Mouse (Mus musculus) neural tube, embryonic 12.5 days (tissue): Measurements from ENCODE around the gene Mfsd10. TPM values are rescaled to one million over a fixed set of nuclear protein-coding genes. Genes with fewer than 3 reads are reported as not detected.

ENCODE experiments used
- ATAC-seq: fragments of 200-750 bp; cut with Nextera tagmentation; 2 replicates; pipeline ENCODE4 v1.8.0; 2017; ENCODE audit warnings: low read depth, mild to moderate bottlenecking, moderate TSS enrichment, moderate library complexity; ENCODE audit not compliant: low FRiP score
- H3K27ac ChIP-seq: fragments of 300-500 bp; sonication (generic); 2 replicates; pipeline ENCODE4 v1.5.1; 2016
- H3K27me3 ChIP-seq: fragments of 300-500 bp; sonication (generic); replicated peaks from 2 replicates; pipeline ENCODE4 v1.6.1; 2016; ENCODE audit warnings: mild to moderate bottlenecking
- H3K36me3 ChIP-seq: fragments of 300-500 bp; sonication (generic); 2 replicates; pipeline ENCODE4 v1.6.1; 2016; ENCODE audit warnings: mild to moderate bottlenecking
- H3K4me1 ChIP-seq: fragments of 300-500 bp; sonication (generic); 2 replicates; pipeline ENCODE4 v1.6.1; 2016
- H3K4me2 ChIP-seq: fragments of 300-500 bp; sonication (generic); replicated peaks from 2 replicates; pipeline ENCODE4 v1.6.1; 2016; ENCODE audit warnings: mild to moderate bottlenecking
- H3K4me3 ChIP-seq: fragments of 300-500 bp; sonication (generic); 2 replicates; pipeline ENCODE4 v1.5.1; 2016
- H3K9ac ChIP-seq: fragments of 300-500 bp; sonication (generic); 2 replicates; pipeline ENCODE4 v1.6.1; 2016; ENCODE audit warnings: mild to moderate bottlenecking
- H3K9me3 ChIP-seq: fragments of 300-500 bp; sonication (generic); 2 replicates; pipeline ENCODE4 v1.6.1; 2016; ENCODE audit warnings: mild to moderate bottlenecking
- WGBS: fragments of 180-500 bp; shearing (Covaris S2); methylation state at CpG from one replicate; pipeline ENCODE4 v1.1.7; 2016; 5-methylcytosine and 5-hydroxymethylcytosine counted together
- polyA plus RNA-seq: library from polyadenylated mRNA; unstranded; fragments of >200 nt; fragmentation: Nextera tagmentation; extraction: Ambion mirVana; gene quantifications from 2 replicates; pipeline ENCODE4 v1.2.1, GENCODE M21; 2016

The Mfsd10 gene
- polyA plus RNA-seq, 1 experiment from 2014 or later = 94.9 TPM

DNA sequence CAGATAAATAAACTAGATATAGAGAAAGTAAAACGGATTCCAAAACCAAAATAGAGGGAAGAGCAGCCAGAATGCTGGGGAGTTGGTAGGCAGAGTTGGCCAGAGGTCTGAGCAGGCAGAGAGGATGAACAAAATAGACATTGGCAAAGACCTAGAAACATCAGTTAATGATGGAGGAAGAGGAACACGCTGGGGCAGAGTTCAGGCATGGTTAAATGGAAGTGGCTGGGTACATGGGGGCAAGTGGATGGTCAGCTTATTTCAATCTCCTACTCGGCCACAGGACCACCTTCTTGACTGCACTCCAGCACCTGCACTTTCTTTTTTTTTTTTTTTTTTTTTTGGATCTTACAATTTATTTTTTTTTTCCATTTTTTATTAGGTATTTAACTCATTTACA is 5.0 kb upstream of the Mfsd10 start:
- no peak overlapping the region for H3K4me3 ChIP-seq
- H3K36me3 ChIP-seq = peaks cover 80% of the 10 kb centered on the region
- no peak for ATAC-seq
- no peaks in the 10 kb centered on the region for H3K27me3 ChIP-seq
- H3K4me1 ChIP-seq = peaks cover 4% of the 10 kb centered on the region
- WGBS = 93% methylated on average over 3 of the region's 3 CpGs
- H3K9ac ChIP-seq = no peak overlapping the region
- H3K27ac ChIP-seq = no peak overlapping the region
- H3K4me2 ChIP-seq = no peak overlapping the region
- H3K9me3 ChIP-seq = no peaks in the 10 kb centered on the region

DNA sequence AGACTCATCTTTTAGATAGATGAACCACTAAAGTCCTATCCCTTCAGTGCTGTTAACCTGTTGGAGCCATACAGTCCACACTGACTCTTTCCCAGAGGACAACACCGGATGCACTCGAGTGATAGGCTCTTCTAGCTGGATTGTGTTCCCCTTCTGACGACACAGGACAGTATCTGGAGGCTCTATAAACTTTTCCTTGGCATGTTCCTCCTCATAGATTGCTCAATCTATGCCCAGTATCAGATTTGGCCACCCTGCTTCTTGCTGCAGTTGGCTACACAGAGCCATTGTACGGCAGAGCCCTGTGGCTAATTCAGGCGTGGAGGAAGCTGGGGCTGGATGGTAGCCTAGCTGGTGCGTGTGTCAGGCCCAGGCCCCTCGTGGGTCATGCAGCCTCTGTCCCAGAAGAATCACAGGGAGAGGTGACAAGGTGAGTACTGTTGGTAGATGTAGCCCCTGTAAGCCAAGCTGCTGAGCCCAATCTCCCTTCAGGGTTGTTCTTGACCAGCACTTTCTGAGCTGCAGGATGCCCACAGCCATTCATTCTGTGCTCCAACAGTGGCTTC is 662 bp upstream of the Mfsd10 start:
- WGBS = 83% methylated on average over 7 of the region's 7 CpGs
- H3K4me3 ChIP-seq = no peak overlapping the region
- H3K4me1 ChIP-seq = peaks cover 21% of the 10 kb centered on the region
- no peaks in the 10 kb centered on the region for H3K27me3 ChIP-seq
- ATAC-seq = no peak
- no peak overlapping the region for H3K27ac ChIP-seq
- H3K4me2 ChIP-seq = peak overlapping the region; percentile 92
- peaks cover 69% of the 10 kb centered on the region for H3K36me3 ChIP-seq
- H3K9ac ChIP-seq = peak overlapping the region; percentile 61; the same call in 1 of the 2 replicates
- H3K9me3 ChIP-seq = no peaks in the 10 kb centered on the region

DNA sequence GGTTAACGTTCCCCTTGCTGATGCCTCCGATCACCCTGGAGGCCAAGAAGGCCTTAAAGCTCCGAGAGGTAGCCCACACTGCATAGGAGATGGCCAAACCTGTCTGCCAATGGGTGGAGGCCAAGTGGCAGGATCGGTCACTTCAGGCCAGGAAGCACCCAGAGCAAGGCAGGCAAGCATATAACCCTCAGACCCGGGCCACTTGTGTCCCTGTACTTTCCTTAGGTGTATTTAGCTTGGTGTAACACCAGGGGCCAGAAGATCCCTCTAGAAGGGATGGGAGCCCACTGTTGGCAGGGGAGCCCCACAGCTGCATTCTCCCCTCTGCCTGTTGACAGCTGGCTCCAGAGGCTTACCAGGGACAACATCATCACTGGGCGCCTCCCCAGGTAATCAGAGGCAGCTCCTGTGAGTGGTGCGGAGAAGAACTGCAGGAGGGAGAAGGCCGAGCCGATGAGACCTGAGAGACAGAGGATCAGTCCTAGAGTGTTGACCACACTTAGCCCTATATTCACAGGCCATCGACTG is 1.3 kb downstream of the Mfsd10 start:
- no peak overlapping the region; the same call in 1 of the 2 replicates for H3K9ac ChIP-seq
- H3K36me3 ChIP-seq = peaks cover 75% of the 10 kb centered on the region
- WGBS = 62% methylated on average over 10 of the region's 10 CpGs

DNA sequence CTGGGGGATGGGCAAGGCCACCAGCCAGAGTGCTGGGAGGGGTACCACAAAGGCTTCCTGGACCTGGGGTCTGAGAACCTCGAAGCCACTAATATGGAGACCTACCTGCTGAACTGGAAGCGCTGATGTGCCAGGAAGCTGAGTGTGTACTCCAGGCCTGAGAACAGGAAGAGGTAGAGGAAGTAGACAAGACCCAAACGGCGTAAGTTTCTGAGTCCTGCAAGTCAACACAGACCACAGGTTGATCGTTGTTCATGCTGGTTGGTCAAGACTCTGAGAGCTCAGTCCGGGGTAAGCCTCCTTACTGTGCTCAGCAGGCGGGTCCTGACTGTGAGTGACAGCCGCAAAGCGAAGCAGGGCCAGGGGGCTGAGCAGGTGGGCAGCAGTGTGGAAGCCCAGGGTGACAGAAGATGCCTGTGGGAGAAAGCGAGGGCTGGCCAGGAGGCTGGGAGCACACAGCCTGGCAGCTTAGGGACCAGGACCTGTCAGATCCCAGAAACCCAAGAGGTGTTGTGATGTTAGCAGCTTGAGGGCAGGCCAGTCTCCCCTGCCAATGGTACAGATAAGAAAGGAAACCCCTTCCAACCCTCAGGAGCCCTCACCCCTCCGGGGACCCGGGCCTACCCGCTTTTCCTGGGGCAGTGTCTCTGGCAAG is 2.1 kb downstream of the Mfsd10 start:
- 90% methylated on average over 13 of the region's 13 CpGs for WGBS

More for the DNA sequence above, 1.3 kb downstream of the Mfsd10 start:
- Histone ChIP-seq H3K9me3 (no peaks in the 10 kb centered on the region), H3K27ac (no peak overlapping the region), H3K4me1 (peaks cover 21% of the 10 kb centered on the region), H3K4me2 (peak overlapping the region; percentile 92), H3K27me3 (no peaks in the 10 kb centered on the region), H3K4me3 (no peak overlapping the region)
- ATAC-seq = no peak

DNA sequence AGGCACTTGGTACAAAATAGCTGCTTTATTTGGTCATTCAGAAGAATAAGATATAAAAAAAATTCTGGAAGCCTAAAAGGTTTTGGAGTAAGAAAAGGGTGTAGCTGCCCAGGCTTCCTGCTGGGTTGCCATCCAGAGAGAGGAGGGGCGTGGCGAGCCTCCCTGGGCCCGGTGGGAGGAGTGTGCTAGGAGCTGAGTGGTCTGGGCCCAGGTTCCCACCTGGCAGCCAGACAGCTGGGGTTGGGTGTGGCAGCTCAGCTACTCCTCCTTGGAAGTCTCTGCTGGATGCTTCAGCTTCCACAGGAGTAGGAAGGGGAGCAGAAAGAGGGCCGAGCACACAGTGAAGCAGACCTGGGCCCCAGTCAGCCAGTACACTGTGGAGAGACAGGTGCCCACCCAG is 3.4 kb downstream of the Mfsd10 start:
- H3K4me2 ChIP-seq = no peak overlapping the region
- H3K9me3 ChIP-seq = no peaks in the 10 kb centered on the region
- WGBS = 80% methylated on average over 4 of the region's 4 CpGs
- H3K4me1 ChIP-seq = peaks cover 21% of the 10 kb centered on the region
- no peaks in the 10 kb centered on the region for H3K27me3 ChIP-seq
- H3K27ac ChIP-seq = no peak overlapping the region
- no peak overlapping the region for H3K4me3 ChIP-seq
- no peak for ATAC-seq
- H3K9ac ChIP-seq = no peak overlapping the region
- H3K36me3 ChIP-seq = peaks cover 75% of the 10 kb centered on the region

More for the DNA sequence above, 2.1 kb downstream of the Mfsd10 start:
- Histone ChIP-seq H3K36me3 (peaks cover 75% of the 10 kb centered on the region), H3K4me1 (peaks cover 21% of the 10 kb centered on the region), H3K4me2 (no peak overlapping the region), H3K27me3 (no peaks in the 10 kb centered on the region), H3K9me3 (no peaks in the 10 kb centered on the region), H3K4me3 (no peak overlapping the region), H3K9ac (no peak overlapping the region), H3K27ac (no peak overlapping the region)
- no peak for ATAC-seq

DNA sequence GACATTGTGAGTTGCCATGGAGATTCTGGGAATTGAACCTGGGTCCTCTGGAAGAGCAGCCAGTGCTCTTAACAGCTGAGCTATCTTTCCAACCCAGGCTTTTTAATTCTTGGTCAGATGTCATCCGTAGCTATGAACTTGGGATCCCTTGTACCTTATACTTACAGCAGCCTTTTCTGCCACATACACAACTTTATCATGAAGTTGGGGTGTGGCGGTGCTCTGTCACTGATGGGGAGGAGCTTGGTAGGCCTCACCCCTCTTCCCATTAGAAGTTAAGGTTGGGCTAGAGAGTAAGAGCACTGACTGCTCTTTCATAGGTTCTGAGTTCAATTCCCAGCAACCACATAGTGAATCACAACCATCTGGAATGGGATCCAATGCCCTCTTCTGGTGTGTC is 4.0 kb downstream of the Mfsd10 start:
- Histone ChIP-seq H3K27me3 (no peaks in the 10 kb centered on the region), H3K36me3 (peaks cover 76% of the 10 kb centered on the region), H3K9me3 (no peaks in the 10 kb centered on the region), H3K27ac (no peak overlapping the region), H3K4me3 (no peak overlapping the region), H3K4me2 (no peak overlapping the region), H3K9ac (no peak overlapping the region), H3K4me1 (peaks cover 21% of the 10 kb centered on the region)
- WGBS = 92% methylated on average over 2 of the region's 2 CpGs
- ATAC-seq = no peak

DNA sequence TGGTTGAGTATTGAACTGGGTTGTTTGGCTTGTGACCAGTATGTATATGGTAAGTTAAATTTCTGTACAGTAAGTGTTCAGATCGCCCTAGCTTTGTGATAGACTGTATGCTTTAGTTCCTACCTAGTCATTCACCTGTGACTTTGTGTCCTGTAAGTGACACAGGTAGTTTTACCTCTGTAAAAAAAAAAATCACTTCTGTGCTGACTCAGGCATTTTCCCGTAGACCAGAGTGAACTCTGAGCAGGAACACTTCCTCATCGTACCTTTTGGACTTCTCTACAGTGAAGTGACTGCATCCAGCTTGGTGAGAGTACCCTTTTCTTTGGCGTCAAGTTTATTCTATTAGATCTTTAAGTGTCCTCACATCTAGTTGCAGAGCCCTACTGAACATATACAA is 27.0 kb downstream of the Mfsd10 start:
- no peak for ATAC-seq
- Histone ChIP-seq H3K4me1 (no peaks in the 10 kb centered on the region), H3K36me3 (peaks cover 64% of the 10 kb centered on the region), H3K9me3 (no peaks in the 10 kb centered on the region), H3K4me2 (no peak overlapping the region), H3K4me3 (no peak overlapping the region), H3K9ac (no peak overlapping the region), H3K27me3 (no peaks in the 10 kb centered on the region), H3K27ac (no peak overlapping the region)
- WGBS = 93% methylated on average over 4 of the region's 4 CpGs

DNA sequence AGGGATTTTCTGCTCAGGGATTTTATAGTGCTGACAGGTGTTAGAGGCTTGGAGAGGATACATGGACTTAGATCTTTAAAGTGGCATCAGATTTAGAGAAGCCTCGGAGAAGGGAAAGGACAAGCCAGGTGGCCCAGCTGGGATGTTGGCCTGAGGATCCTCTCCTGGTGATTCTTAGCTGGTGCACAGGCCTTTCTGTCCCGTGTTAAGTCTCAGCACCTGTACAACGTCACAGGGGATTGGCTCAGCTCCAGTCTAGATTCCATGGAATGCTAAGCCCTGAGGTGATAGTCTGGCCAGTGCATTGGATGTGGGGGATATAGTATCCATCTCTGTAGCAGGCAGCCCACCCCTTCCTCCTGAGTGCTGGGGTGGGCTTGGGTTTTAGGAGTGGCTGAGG is 28.8 kb downstream of the Mfsd10 start:
- Histone ChIP-seq H3K36me3 (peaks cover 49% of the 10 kb centered on the region), H3K27ac (no peak overlapping the region), H3K27me3 (no peaks in the 10 kb centered on the region), H3K4me2 (no peak overlapping the region), H3K9me3 (no peaks in the 10 kb centered on the region), H3K9ac (no peak overlapping the region), H3K4me3 (no peak overlapping the region), H3K4me1 (no peaks in the 10 kb centered on the region)
- ATAC-seq = no peak
- 83% methylated on average over 3 of the region's 3 CpGs for WGBS

DNA sequence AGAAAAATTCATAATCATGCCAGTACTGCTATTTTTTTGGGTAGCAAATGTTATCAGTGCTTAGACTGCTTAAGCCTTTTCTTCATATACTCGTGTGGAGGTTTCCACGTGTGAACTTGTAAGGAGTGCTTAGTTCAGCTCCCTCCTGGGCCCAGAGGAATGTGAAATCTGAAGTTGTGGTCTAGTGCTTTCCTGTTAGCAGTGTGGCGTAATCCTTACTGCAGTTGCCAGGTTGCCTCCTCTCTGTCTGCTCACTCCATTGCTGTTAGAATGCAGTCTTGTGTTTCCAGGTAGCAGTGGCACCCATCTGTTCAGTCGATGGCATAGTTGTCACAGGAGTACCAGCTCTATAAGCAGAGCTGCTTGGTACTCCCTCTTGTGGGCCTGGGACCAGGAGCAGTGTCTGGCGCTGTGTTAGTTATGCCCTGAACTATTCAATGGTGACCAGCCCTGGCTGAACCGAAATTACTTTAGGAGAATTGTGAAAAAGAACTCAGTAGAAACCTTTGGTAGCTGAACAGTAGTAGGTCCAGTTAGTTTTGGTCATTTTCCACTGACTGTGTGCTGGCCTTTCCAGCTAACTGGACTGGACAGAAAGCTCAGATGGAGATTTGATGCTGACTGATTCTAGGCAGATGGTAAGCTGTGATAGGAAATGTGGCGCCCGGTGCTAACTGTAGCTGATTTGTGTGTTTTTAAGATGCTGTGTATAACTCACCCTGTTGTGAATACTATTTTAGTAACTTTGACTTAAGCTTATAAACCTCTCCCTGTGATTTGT is 29.7 kb downstream of the Mfsd10 start:
- 89% methylated on average over 8 of the region's 8 CpGs for WGBS
- Histone ChIP-seq H3K4me1 (no peaks in the 10 kb centered on the region), H3K9ac (no peak overlapping the region), H3K27me3 (no peaks in the 10 kb centered on the region), H3K4me2 (no peak overlapping the region), H3K36me3 (peaks cover 49% of the 10 kb centered on the region), H3K4me3 (no peak overlapping the region), H3K9me3 (no peaks in the 10 kb centered on the region), H3K27ac (no peak overlapping the region)
- no peak for ATAC-seq

DNA sequence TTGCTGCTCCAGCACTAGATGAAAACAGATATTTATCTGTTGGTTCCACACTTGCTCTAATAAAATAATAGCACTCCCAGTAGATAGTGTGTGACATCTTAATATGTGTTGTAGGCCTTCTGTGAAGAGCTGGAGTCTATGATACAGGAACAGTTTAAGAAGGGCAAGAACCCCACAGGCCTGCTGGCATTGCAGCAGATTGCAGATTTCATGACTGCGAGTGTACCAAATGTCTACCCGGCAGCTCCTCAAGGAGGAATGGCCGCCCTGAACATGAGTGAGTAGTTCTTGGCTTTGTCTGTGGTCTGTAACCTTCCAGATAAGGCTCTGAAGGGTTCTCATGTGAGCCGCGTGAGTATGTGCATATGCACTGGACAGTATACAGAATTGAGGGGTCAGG is 32.4 kb downstream of the Mfsd10 start:
- H3K4me3 ChIP-seq = no peak overlapping the region
- 96% methylated on average over 5 of the region's 5 CpGs for WGBS
- no peaks in the 10 kb centered on the region for H3K4me1 ChIP-seq
- H3K27me3 ChIP-seq = no peaks in the 10 kb centered on the region
- H3K4me2 ChIP-seq = no peak overlapping the region
- no peaks in the 10 kb centered on the region for H3K9me3 ChIP-seq
- peaks cover 29% of the 10 kb centered on the region for H3K36me3 ChIP-seq
- H3K9ac ChIP-seq = no peak overlapping the region
- no peak for ATAC-seq
- no peak overlapping the region for H3K27ac ChIP-seq

DNA sequence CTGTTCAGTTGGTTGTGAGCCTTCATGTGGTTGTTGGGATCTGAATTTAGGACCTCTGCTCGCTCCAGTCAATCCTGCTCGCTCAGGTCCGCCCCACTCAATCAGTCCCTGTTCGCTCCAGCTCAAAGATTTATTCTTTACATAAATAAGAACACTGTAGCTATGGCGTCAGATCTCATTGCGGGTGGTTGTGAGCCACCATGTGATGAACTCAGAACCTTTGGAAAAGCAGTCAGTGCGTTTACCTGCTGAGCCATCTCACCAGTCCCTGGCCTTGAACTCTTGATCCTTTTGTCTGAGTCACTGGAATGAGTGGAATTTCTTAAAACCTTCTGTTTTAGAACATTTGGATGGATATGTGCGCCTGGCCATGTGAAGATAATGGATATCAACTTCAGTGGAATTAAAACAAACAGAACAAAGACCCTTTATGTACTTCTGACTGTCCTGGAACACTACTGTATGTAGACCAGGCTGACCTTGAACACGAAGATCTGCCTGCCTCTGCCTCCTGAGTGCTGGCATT is 43.7 kb downstream of the Mfsd10 start:
- H3K27ac ChIP-seq = no peak overlapping the region
- H3K4me3 ChIP-seq = no peak overlapping the region
- H3K9me3 ChIP-seq = no peaks in the 10 kb centered on the region
- H3K4me2 ChIP-seq = no peak overlapping the region
- 96% methylated on average over 9 of the region's 9 CpGs for WGBS
- no peak for ATAC-seq
- H3K27me3 ChIP-seq = no peaks in the 10 kb centered on the region
- peaks cover 13% of the 10 kb centered on the region for H3K4me1 ChIP-seq
- H3K9ac ChIP-seq = no peak overlapping the region
- H3K36me3 ChIP-seq = peaks cover 6% of the 10 kb centered on the region; the same call in 1 of the 2 replicates

DNA sequence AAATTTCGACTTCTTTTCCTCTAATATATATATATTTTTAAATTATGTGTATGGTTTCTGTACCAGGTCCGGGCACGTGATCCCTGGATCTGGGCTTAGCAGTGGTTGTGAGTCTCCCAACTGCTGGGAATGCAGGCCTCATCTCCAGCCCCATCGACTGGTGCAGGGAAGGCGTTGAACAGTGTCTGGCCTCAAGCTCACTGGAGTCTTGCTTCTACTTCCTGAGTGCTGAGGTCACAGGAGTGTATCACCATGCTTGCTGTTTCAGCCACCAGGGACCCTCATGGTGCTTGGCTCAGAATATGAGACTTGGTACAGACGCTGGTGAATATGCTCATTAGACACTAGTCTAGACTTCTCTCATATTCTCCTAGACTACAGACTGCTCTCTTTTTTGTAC is 44.3 kb downstream of the Mfsd10 start:
- no peak overlapping the region for H3K4me2 ChIP-seq
- no peak for ATAC-seq
- 97% methylated on average over 6 of the region's 6 CpGs for WGBS
- H3K4me1 ChIP-seq = peaks cover 13% of the 10 kb centered on the region
- peaks cover 6% of the 10 kb centered on the region; the same call in 1 of the 2 replicates for H3K36me3 ChIP-seq
- no peaks in the 10 kb centered on the region for H3K9me3 ChIP-seq
- no peaks in the 10 kb centered on the region for H3K27me3 ChIP-seq
- no peak overlapping the region for H3K4me3 ChIP-seq
- no peak overlapping the region for H3K27ac ChIP-seq
- H3K9ac ChIP-seq = no peak overlapping the region
